Mouse (Mus musculus): ENCODE data around the gene Tdg. TPM values are rescaled to one million over a fixed set of nuclear protein-coding genes. Genes with fewer than 3 reads are reported as not detected.

The Tdg gene
- total and polyA plus RNA-seq, 3 experiments: 27.6 to 79.1 TPM; not detected in 1

- H3K9me3 ChIP-seq (replicated peaks; ENCODE audit: insufficient read depth, low read length): no peaks in the 10 kb centered on the region
- no peak for DNase-seq (ENCODE audit: low read depth, low spot score)
- TF ChIP-seq TAL1 (IDR thresholded peaks at IDR 0.05; ENCODE audit: low read length): no peak
- TF ChIP-seq GATA1 (IDR thresholded peaks at IDR 0.05; ENCODE audit: low read depth, low read length): no peak
- TF ChIP-seq RAD21 (IDR thresholded peaks at IDR 0.05; ENCODE audit: low read depth, low read length): no peak
- TF ChIP-seq ZMIZ1 (IDR thresholded peaks at IDR 0.05; ENCODE audit: low read depth, low read length): no peak
- no peak for TF ChIP-seq POLR2A (IDR thresholded peaks at IDR 0.05; ENCODE audit: control insufficient read depth in 1 of 2, insufficient read depth in 1 of 2, low read depth in 1 of 2, low read length in 2 of 2, poor library complexity in 1 of 2)
- TF ChIP-seq CTCF (IDR thresholded peaks at IDR 0.05 in 2 of 3, conservative IDR thresholded peaks at IDR 0.05 in 1 of 3; ENCODE audit: control insufficient read depth in 1 of 3, insufficient read depth in 1 of 3, low read depth in 2 of 3, low read length in 3 of 3, poor library complexity in 1 of 3, severe bottlenecking in 1 of 3): no peak
- TF ChIP-seq SIN3A (IDR thresholded peaks at IDR 0.05; ENCODE audit: low read length): no peak
- TF ChIP-seq ETS1 (IDR thresholded peaks at IDR 0.05; ENCODE audit: low read depth, low read length): no peak
- TF ChIP-seq MAX (IDR thresholded peaks at IDR 0.05; ENCODE audit: low read length): no peak
- no peak for TF ChIP-seq ZNF384 (IDR thresholded peaks at IDR 0.05; ENCODE audit: low read depth, low read length)
- no peak for TF ChIP-seq JUND (IDR thresholded peaks at IDR 0.05; ENCODE audit: low read depth, low read length)
- no peaks in the 10 kb centered on the region for H3K27me3 ChIP-seq (ENCODE audit: control insufficient read depth in 1 of 2, insufficient read depth in 2 of 2, low read length in 2 of 2)
- no peak overlapping the region for H3K27ac ChIP-seq (ENCODE audit: control insufficient read depth, low read depth, low read length)
- peaks cover 0 to 20% of the 10 kb centered on the region in 2 experiments; a peak in 2 of 4 replicates for H3K36me3 ChIP-seq (ENCODE audit: control insufficient read depth in 1 of 2, insufficient read depth in 2 of 2, low read length in 2 of 2)
- H3K4me3 ChIP-seq (ENCODE audit: control insufficient read depth in 1 of 2, insufficient read depth in 1 of 2, low read depth in 2 of 2, low read length in 2 of 2): no peak overlapping the region
- no peak overlapping the region for H3K9ac ChIP-seq (ENCODE audit: control insufficient read depth, low read depth, low read length, poor library complexity, severe bottlenecking)
- H3K79me2 ChIP-seq (ENCODE audit: control insufficient read depth, insufficient read depth, low read length, poor library complexity): no peaks in the 10 kb centered on the region
- H3K4me1 ChIP-seq (ENCODE audit: control insufficient read depth in 1 of 2, insufficient read depth in 2 of 2, low read length in 2 of 2): no peaks in the 10 kb centered on the region
These were observed 17.7 kb downstream of the Tdg start for GRCm38 (mm10) chr10:82647205-82647811.

- H3K9me3 ChIP-seq (replicated peaks; ENCODE audit: insufficient read depth, low read length): no peaks in the 10 kb centered on the region
- TF ChIP-seq CTCF (IDR thresholded peaks at IDR 0.05 in 2 of 3, conservative IDR thresholded peaks at IDR 0.05 in 1 of 3; ENCODE audit: control insufficient read depth in 1 of 3, insufficient read depth in 1 of 3, low read depth in 2 of 3, low read length in 3 of 3, poor library complexity in 1 of 3, severe bottlenecking in 1 of 3): no peak
- TF ChIP-seq CHD1 (IDR thresholded peaks at IDR 0.05; ENCODE audit: low read depth, low read length): no peak
- no peak for TF ChIP-seq USF2 (IDR thresholded peaks at IDR 0.05; ENCODE audit: borderline replicate concordance in 1 of 2, insufficient read depth in 1 of 2, low read depth in 1 of 2, low read length in 2 of 2)
- no peak for TF ChIP-seq TCF12 (IDR thresholded peaks at IDR 0.05; ENCODE audit: low read depth, low read length)
- no peak for TF ChIP-seq TAL1 (IDR thresholded peaks at IDR 0.05; ENCODE audit: low read length)
- TF ChIP-seq TBP (IDR thresholded peaks at IDR 0.05; ENCODE audit: low read depth, low read length): no peak
- no peak for TF ChIP-seq SIN3A (IDR thresholded peaks at IDR 0.05; ENCODE audit: low read length)
- TF ChIP-seq ELF1 (IDR thresholded peaks at IDR 0.05; ENCODE audit: low read depth, low read length): no peak
- TF ChIP-seq MYB (IDR thresholded peaks at IDR 0.05; ENCODE audit: low read depth, low read length): no peak
- no peak for TF ChIP-seq HCFC1 (IDR thresholded peaks at IDR 0.05; ENCODE audit: low read depth, low read length)
- no peak for TF ChIP-seq MEF2A (IDR thresholded peaks at IDR 0.05; ENCODE audit: extremely low read depth, insufficient replicate concordance, low read depth, low read length, poor library complexity, severe bottlenecking)
- TF ChIP-seq MXI1 (IDR thresholded peaks at IDR 0.05; ENCODE audit: low read depth, low read length): no peak
- no peak for TF ChIP-seq POLR2A (IDR thresholded peaks at IDR 0.05; ENCODE audit: control insufficient read depth in 1 of 2, insufficient read depth in 1 of 2, low read depth in 1 of 2, low read length in 2 of 2, poor library complexity in 1 of 2)
- no peak overlapping the region for H3K4me3 ChIP-seq (ENCODE audit: control insufficient read depth in 1 of 2, insufficient read depth in 1 of 2, low read depth in 2 of 2, low read length in 2 of 2)
- H3K79me2 ChIP-seq (ENCODE audit: control insufficient read depth, insufficient read depth, low read length, poor library complexity): no peaks in the 10 kb centered on the region
- peaks cover 0 to 1% of the 10 kb centered on the region in 2 experiments; a peak in 1 of 4 replicates for H3K27me3 ChIP-seq (ENCODE audit: control insufficient read depth in 1 of 2, insufficient read depth in 2 of 2, low read length in 2 of 2)
- H3K4me1 ChIP-seq (ENCODE audit: control insufficient read depth in 1 of 2, insufficient read depth in 2 of 2, low read length in 2 of 2): no peaks in the 10 kb centered on the region
- H3K9ac ChIP-seq (ENCODE audit: control insufficient read depth, low read depth, low read length, poor library complexity, severe bottlenecking): no peak overlapping the region
- peaks cover 0 to 7% of the 10 kb centered on the region in 2 experiments; a peak in 2 of 4 replicates for H3K36me3 ChIP-seq (ENCODE audit: control insufficient read depth in 1 of 2, insufficient read depth in 2 of 2, low read length in 2 of 2)
- no peak for DNase-seq (ENCODE audit: low read depth, low spot score)
- H3K27ac ChIP-seq (ENCODE audit: control insufficient read depth, low read depth, low read length): no peak overlapping the region
These were observed 21.6 kb downstream of the Tdg start for GRCm38 (mm10) chr10:82651221-82651620.
